Mouse (Mus musculus): Measurements from ENCODE around the gene Rplp2.

Gene Rplp2

GRCm38 (mm10) chr7:141466607-141467148 lies 19.5 kb downstream of the Rplp2 start:
- no peak for DNase-seq (ENCODE audit: low read depth, low spot score)

DNA sequence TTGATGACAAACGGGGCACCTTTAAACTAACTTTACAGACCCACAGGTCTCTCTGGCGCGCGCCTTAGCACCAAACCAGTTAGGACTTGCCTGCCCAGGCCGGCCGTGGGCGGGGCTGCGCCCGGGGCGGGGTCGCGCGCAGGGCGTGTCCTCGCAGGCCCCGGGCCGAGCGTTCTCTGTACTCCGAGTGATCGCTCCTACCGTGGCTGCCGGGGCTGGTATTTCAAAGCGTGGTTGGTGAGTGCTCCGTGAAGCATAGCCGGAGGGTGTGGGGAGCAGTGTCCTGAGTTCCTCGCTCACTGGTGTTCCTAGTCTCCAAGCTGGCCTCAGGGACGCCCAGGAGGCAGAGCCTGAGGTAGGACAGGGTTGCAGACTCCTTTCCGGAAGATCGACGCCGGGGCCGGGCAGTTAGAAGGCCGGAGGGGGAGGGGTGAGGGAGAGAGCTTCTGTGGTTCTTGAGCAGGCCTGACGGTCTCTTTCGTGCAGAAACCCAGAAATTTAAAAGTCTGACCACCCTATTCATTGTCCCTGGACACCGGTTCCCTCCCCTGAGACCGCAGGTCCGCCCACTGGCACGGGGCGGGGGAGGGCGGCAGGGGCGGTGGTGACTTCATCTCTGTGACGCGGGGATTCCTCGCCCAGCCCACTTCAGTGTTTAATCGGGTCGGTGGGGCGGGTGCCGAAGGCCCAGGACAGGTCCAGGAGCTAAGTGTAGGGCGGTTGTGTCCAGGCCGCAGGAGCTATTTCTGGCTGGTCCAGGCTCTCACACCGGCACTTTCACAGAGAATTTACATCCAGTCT lies 20.3 kb downstream of the Rplp2 start, which contains the start of gene Cd151:
Gene Cd151, plus strand, starts transcription at position 163 of the 801 bp plus-strand sequence.
- peak; percentile 81 for DNase-seq (ENCODE audit: low read depth, low spot score)

GRCm38 (mm10) chr7:141468164-141468521 lies 21.0 kb downstream of the Rplp2 start:
- peak; percentile 35 for DNase-seq (ENCODE audit: low read depth, low spot score)

DNA sequence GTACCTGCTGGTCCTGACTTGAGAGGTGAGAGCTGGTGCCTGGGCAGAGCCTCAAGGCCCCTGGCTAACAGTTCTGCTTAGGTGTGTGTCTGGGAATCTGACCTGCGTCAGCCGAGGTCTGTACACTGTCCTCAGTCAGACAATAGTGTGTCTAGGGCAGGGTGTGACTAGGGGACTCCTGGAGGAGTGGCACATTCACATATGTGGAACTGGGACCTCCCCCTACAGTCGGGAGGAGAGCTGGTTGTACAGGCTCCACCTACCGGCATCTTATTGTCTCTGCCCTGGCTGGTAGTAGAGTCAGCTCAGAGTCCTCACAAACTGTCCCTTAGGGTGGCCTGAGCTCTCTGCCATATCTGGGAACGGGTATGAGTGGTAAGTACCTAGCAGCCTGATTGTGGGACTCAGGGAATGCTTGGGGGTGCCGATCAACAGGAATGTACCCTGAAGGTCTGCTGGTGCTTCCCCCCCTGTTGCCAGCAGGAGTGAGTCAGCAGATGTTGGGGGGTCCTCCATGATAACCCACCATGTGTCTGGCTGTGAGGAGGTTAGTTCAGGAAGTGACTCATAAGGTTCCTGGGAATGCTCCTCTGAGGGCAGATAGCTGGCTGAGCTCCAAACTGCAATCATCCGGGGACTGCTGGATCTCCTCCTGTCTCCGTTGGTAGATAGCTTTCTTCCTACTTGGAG lies 21.5 kb downstream of the Rplp2 start:
- DNase-seq (ENCODE audit: low read depth, low spot score): peak; percentile 76

DNA sequence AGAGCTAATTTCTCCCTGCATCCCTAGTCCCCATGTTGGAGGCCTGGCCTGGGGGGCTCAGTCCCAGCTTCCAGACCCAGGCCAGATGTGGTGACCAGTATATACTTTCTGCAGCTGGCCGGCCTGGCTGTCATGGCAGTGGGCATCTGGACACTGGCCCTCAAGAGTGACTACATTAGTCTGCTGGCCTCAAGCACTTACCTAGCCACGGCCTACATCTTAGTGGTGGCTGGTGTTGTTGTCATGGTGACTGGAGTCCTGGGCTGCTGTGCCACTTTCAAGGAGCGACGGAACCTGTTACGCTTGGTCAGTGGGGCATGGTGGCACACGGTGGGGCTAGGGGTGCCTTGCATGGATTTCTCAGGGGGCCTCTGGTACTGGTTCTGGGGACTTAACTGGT lies 22.2 kb downstream of the Rplp2 start:
- DNase-seq (ENCODE audit: low read depth, low spot score): no peak

DNA sequence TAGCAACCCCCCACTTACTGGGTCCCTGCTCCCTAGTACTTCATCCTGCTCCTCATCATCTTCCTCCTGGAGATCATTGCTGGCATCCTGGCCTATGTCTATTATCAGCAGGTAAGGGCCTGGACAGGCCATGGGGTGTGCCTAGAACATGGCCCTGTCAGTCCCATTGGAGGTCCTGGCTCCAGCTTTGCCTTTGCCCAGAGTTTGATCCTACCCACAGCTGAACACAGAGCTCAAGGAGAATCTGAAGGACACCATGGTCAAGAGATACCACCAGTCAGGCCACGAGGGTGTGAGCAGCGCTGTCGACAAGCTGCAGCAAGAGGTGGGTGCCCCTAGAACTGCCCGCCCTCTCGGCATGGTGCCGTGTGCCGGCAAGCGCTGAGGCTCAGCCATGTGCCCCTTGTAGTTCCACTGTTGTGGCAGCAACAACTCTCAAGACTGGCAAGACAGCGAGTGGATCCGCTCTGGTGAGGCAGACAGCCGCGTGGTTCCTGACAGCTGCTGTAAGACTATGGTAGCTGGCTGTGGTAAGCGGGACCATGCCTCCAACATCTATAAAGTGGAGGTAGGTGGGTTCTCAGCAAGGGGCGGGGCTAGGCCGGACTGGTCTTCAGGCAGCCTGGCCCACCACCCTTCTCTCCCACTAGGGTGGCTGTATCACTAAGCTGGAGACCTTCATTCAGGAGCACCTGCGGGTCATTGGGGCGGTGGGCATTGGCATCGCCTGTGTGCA lies 22.9 kb downstream of the Rplp2 start:
- no peak for DNase-seq (ENCODE audit: low read depth, low spot score)

GRCm38 (mm10) chr7:141470637-141470944 lies 23.4 kb downstream of the Rplp2 start:
- no peak for DNase-seq (ENCODE audit: low read depth, low spot score)

DNA sequence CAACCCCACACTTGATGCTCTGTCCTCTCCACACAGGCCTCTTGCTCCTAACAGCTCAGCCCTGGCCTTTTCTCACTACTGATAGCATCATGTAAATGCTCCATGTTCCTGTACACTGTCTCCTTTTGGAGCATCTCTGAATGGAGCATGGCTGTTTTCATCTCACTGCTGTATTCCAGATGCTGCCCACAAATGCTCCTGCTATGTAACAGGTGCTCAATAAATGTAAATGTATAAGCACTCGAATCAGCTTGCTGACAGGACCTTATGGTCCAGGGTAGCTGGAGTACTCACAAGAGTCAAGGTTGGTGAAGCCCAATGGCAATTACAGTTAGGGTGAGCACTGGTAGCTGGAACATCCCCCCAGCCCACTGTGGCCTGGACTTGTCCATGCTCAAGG lies 24.1 kb downstream of the Rplp2 start:
- DNase-seq (ENCODE audit: low read depth, low spot score): no peak

GRCm38 (mm10) chr7:141472226-141472625 lies 25.1 kb downstream of the Rplp2 start:
- no peak for DNase-seq (ENCODE audit: low read depth, low spot score)

- no peak for DNase-seq (ENCODE audit: low read depth, low spot score)
These were observed 25.6 kb downstream of the Rplp2 start for GRCm38 (mm10) chr7:141472763-141473162.

- no peak for DNase-seq (ENCODE audit: low read depth, low spot score)
These were observed 27.0 kb downstream of the Rplp2 start for GRCm38 (mm10) chr7:141474160-141474559.

DNA sequence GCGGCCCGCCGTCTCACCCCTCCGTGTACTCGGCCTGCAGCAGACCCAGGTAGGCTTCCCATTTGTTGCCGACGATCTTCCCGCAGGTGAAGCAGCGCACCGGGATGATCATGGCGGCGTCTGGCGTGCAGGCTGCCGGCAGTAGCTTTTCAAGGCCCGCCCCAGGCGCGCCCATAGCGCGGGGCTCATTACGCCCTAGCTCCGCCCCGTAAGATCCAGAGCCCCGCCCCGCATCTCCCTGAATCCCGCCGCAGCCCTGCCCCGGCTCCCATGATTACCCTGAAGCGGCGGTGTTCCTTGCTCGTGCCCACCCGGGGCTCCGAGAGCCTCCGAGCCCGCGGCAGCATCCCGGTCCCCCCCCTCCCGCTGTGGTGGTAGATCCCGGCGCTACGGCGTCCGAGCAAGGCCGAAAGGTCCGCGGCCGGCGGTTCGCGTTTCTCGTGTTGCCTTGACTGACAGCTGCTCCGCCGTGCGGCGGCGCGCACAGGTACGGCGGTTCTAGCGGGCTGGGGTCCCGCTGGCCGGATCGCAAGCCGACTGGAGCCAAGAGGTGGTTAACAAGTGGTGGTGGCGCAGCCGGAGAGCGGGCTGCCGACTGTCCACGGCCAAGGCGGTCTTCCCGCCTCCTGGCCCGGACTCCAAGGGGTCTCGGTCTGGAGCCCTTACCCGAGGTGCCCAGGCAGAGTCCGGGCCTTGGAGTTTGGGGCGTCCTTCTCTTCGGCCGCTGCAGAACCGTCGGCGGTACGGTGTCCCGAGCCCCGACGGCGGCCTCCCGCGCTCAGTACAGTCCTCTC lies 28.0 kb downstream of the Rplp2 start, which contains the start of the genes Polr2l and Tspan4:
Gene Polr2l, minus strand, starts transcription at position 122 of the 794 bp plus-strand sequence.
Gene Tspan4, plus strand, starts transcription at position 230 of the 794 bp plus-strand sequence.
- peak; percentile 83 for DNase-seq (ENCODE audit: low read depth, low spot score)

- no peak for DNase-seq (ENCODE audit: low read depth, low spot score)
These were observed 28.6 kb downstream of the Rplp2 start for GRCm38 (mm10) chr7:141475805-141476158.

- DNase-seq (ENCODE audit: low read depth, low spot score): peak; percentile 68
These were observed 29.2 kb downstream of the Rplp2 start for GRCm38 (mm10) chr7:141476226-141476980.

DNA sequence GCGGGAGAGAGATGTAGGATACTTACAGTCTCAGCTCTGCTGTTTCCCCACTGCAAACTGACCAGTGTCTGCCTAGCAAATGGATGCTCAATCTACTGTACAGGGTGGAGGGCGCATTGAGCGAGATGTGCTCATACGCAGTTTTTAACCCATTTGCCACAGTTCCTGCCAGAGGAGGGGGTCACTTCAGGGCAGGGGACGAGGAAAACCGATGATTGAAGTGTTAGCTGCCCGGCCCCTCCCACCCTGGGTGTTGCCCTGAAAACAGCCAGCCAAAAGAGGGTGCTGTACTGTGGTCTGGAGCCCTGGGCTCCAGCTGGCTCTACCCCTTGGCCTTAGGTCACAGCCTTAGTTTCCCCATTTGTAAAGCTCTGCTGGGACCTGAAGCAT lies 29.8 kb downstream of the Rplp2 start:
- no peak for DNase-seq (ENCODE audit: low read depth, low spot score)

GRCm38 (mm10) chr7:141477578-141478269 lies 30.6 kb downstream of the Rplp2 start:
- no peak for DNase-seq (ENCODE audit: low read depth, low spot score)

GRCm38 (mm10) chr7:141478270-141478748 lies 31.1 kb downstream of the Rplp2 start:
- DNase-seq (ENCODE audit: low read depth, low spot score): no peak

DNA sequence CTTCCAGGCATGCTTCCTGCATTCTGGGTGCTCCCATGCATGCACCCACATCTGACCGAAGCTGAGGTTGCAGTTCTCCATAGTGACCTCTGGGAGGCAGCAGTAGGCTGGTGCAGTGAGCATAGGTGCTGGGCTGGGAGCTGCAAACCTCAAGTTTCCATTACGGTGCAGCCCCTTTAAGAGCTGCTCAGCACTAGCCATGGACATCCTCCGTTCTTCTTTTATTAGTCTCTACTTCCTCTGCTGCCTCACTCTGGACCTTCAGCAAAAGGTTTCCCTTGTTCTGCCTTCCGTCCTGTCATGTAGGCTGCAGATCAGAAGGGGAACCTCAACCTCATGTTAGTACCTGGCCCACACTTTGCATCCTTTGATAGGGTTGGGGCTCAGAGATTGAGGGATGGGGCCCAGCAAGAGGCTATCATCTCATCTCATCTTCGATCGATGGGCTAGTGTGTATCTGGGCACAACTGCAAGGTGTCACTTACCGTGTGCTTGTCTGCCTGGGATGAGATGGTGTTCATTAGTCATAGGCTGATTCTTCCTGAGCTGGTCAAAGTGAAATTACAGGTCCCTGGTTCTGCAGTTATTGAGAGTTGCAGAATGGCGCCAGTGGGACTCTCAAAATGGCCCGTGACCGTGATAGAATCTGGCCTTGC lies 33.8 kb downstream of the Rplp2 start:
- DNase-seq (ENCODE audit: low read depth, low spot score): peak; percentile 88
